Mouse (Mus musculus): ENCODE measurements around the gene Mrpl9.

DNA sequence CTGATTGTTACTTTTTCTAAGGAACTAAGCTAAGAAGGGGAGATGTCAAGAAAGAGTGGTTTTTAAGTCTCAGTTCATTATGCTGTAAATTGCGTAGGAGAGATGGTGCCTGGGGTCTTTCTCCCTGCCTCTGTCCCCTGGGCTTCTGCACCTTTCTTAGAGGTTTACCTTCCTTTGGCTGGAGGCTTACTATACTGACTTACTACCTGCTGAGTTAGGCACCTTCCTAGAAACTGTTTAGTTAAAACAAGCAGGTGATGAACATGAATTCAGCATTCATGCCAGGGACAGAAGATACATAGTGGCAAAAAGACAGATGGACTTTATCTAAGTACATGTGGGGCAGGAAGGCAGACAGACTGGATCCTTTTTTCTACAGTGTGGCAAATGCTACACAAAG, 46.8 kb upstream of the Mrpl9 start:
- TF ChIP-seq EP300 (IDR thresholded peaks at IDR 0.05; ENCODE audit: low read depth), result no peak
- no peak for TF ChIP-seq CTCF (IDR thresholded peaks at IDR 0.05; ENCODE audit: low read depth)

Data from liver, embryonic 14.5 days (tissue).